Mouse (Mus musculus) left cerebral cortex, adult 2 months (tissue): ENCODE measurements around the gene Bcl2l12. TPM values are rescaled to one million over a fixed set of nuclear protein-coding genes. Genes with fewer than 3 reads are reported as not detected.

Experiments
- DNase-seq, 2 experiments: peaks; one replicate each; pipeline ENCODE4 v3.0.0; 2021 to 2022; ENCODE audit warnings: low spot score in 2 of 2, mixed read lengths in 1 of 2; ENCODE audit errors: extremely low spot score in 1 of 2
- H3K27ac ChIP-seq: fragments of 200-600 bp; 2 replicates; pipeline ENCODE4 v1.8.1; 2022
- H3K4me3 ChIP-seq: fragments of 200-600 bp; 2 replicates; pipeline ENCODE4 v1.8.1; 2022
- CTCF ChIP-seq: fragments of 200-600 bp; IDR thresholded peaks from 2 replicates; pipeline ENCODE4 v1.8.1; 2022; ENCODE audit warnings: antibody characterized with exemption, mild to moderate bottlenecking, moderate library complexity
- intact Hi-C: fragments of 180-260 bp; cut with DNase I; formaldehyde crosslinking; loops from one replicate; pipeline ENCODE4 v1.15.1; 2025
- total RNA-seq, 2 experiments: library from RNA; stranded (reverse); gene quantifications; 2 replicates each; pipeline ENCODE4 v1.2.3; 2021

Gene Bcl2l12
- total RNA-seq, 2 experiments from 2014 or later = 3.0 to 3.8 TPM

DNA sequence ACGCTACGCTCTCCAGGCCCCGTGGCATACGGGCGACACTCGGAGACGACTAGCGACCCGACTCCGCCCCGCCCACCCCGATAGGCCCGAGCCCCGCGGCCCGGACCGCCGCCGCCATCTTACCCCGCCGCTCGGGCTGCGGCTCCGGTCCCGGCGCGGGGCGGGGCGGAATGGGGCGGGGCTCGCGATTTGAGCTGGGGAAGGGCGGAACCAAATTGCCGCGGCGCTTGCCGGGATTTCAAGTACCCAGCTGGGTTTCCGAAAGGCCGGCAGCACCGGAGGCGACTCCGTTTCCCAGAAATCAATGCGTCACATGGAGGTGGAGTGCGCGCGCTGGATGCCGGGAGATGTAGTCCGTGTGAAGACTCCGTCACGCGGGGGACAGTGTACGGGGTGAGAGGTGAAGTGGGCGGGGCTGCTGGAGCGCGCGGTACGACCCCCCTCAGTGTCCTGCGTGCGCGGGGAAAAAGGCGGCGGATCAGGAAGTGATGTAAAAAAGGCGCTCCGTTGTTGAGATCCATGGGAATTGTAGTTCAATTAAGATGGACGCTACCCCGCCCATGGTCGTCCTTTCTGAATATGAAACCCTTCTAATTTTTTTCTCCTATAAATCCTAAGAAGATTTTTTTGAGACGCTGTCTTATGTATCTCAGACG lies 17.6 kb upstream of the Bcl2l12 start, which contains the start of gene Scaf1:
Scaf1 (minus strand) TSS at position 407 of the 656 bp plus-strand sequence.
- intact Hi-C loops = loop anchor here (2.0 kb wide), 2 partner anchors 17 to 37 kb away; partner anchors contain the start of genes Bcl2l12 and Prr12
- TF ChIP-seq CTCF = no peak
- H3K4me3 ChIP-seq = peak within 1 kb of the TSS; percentile 69
- H3K27ac ChIP-seq = peak within 1 kb of the TSS; percentile 89
- peak; percentile 99 to 100 for DNase-seq

DNA sequence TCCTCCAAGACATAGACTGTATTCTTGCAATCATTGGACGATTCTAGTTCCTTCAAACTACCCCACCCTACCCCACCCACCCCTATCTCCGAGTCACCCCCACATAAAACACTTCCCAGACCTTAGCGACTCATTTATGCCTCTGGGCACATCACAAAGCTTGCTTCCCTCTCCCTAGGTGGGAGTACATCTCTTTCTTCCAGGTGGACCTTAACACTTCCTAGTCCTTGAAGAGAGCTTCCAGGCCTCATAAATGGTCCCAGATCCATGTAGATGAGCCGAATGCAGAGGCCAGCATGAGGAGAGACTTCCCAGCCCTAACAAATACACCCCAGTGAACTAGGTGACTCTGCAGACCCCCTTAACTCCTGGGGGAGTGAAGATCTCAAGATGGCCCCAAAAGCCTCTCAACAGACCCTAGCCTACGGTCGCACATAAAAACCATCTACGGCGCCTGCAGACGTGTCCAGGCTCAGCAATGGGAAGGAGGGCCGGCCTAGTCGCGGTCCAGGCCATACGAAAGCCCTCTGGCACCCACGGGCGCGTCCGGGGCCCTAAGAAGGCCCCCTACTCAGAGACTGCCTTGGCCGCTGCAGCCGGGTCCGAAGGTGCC lies 16.9 kb upstream of the Bcl2l12 start:
- intact Hi-C loops = loop anchor here (2.0 kb wide), 1 partner anchor 17 kb away; the partner anchor contains the start of gene Bcl2l12
- DNase-seq = no peak
- Histone ChIP-seq H3K27ac (peak overlapping the region; percentile 84), H3K4me3 (peak overlapping the region; percentile 69)
- no peak for TF ChIP-seq CTCF

DNA sequence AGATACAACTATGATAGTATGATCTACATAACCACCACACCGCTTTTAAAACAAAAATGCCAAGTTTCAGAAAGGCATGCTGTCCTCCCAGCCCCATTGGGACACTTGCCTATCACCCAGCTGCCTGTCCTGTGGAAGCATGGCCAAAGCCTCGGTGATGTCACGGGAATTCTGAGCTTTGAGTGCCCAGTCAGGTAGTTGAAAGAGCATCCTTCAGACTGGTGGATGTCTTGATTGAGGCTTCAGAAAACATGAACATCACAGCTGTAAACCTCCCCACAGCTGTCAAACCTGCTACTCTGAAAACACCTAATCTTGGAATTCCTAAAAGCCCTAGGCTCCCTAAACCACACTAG lies 15.6 kb upstream of the Bcl2l12 start:
- intact Hi-C loops = loop anchor here (2.0 kb wide), 1 partner anchor 15 kb away; the partner anchor contains the start of gene Bcl2l12
- Histone ChIP-seq H3K4me3 (no peak overlapping the region), H3K27ac (no peak overlapping the region)
- no peak for TF ChIP-seq CTCF
- DNase-seq = no peak

DNA sequence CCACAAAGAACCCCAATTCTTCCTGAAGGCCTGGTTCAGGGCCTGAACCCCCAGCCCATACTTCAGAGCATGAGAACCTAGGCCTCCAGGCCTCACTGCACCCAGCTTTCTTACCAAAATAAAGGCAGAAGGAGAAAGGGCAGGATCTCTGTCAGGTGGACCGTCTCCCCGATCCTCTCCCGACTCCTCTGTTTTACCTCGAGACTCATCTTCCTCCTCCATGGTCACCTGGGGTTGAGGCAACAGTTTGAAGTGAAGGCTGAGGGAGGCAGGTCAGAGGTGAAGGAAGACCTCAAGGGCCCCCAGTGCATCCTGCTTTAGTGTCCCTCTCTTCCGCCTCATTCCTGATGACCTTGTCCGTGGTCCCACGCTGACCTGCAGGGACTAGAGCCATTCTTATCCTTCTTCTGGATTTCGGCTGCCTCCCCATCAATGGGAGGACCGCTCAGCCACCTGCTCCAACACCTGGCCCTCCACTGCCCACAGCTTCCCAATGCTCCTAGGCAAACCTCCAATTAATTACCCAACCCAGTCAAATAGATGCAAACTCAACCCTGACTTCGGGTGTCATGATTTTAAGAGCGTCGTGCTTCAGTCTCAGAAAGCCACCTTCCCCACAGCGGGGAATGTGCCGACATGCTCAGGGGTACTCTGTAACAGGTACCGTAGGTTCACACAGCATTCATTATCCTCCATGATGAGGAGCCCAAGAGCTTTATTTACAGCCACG lies 15.0 kb upstream of the Bcl2l12 start:
- intact Hi-C loops = loop anchor here (2.0 kb wide), 1 partner anchor 15 kb away; the partner anchor contains the start of gene Bcl2l12
- Histone ChIP-seq H3K4me3 (no peak overlapping the region), H3K27ac (no peak overlapping the region)
- no peak for TF ChIP-seq CTCF
- DNase-seq = no peak

DNA sequence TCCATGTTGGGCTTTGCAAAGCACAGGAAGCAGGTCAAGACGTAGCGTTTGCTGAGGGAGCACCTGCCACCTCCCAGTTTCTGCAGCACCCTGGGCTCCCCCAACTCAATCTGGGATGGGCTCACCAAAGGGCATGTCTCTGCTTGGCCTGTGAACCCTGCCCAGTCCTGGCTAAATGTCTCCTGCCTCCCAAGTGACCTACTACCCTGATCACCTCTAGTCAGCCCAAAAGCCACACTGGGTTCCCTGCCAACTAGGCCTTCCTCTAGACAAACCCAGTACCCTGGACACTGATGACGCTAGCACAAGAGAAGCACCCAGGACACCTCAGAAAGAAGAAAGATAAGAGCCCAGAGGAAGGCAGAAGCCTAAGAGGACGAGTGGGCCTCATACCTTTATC lies 14.3 kb upstream of the Bcl2l12 start:
- intact Hi-C loops = no loop called here
- no peak for DNase-seq

DNA sequence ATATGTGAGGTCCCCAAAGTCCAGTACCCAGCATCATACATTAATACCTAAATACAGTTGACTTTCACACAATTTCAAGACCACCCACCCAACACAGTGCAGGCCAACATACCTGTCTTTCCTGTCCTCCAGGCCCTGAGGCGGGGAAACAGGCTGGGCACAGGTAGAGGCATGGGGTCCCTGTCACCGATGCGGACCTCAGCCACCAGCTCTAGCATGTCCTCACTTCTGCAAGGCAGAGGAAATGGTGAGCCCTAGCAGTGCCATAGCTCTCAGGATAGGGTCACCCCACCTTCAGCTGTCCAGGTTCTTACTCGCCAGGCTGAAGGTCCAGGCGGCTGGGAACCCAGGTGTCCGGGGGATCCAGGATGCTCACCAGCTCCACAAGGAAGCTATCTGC lies 13.5 kb upstream of the Bcl2l12 start:
- no peak for TF ChIP-seq CTCF
- no peak overlapping the region for H3K4me3 ChIP-seq
- intact Hi-C loops = no loop called here
- DNase-seq = no peak
- H3K27ac ChIP-seq = no peak overlapping the region

More for the DNA sequence above, 14.3 kb upstream of the Bcl2l12 start:
- Histone ChIP-seq H3K4me3 (no peak overlapping the region), H3K27ac (no peak overlapping the region)
- TF ChIP-seq CTCF = no peak

DNA sequence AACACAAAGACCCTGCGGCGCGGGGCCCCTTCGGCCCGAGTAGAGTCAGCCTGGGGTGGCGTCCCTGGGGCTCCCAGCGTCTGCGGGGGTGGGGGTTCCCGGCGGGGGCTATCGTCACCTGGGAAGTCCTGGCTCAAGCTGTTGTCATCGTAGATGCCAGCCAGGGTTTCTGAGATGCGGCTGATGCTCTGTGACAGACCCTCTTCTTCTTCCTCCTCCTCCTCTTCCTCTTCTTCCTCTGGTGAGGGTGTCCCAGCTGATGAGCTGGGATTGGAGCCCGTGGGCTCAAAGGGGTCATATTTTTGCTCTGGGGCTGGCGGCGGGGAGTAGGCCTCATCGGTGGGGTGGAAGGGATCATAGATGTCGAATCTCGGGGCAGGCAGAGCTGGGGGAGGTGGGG lies 9.9 kb upstream of the Bcl2l12 start:
- H3K4me3 ChIP-seq = no peak overlapping the region
- no peak for DNase-seq
- no peak for TF ChIP-seq CTCF
- no peak overlapping the region for H3K27ac ChIP-seq
- intact Hi-C loops = no loop called here

DNA sequence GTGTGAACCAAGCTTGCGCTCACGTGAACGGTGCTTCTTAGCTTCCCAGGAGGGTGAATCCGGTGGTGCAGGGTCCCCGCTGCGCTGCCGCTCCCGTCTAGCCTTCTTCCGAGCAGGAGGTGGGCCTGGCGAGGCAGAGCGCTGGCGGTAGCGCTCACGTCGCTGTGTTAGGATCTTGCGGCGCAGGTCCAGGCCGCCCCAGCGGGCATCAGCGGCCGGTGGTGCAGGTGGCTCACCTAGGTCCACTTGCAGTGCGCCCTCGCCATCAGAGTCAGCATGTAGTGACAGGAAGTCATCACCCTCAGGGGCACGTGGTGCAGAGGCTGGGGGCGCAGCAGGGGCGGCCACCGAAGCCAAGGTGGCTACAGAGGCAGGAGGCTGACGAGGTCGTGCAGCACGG lies 9.3 kb upstream of the Bcl2l12 start:
- intact Hi-C loops = no loop called here
- no peak for TF ChIP-seq CTCF
- Histone ChIP-seq H3K27ac (no peak overlapping the region), H3K4me3 (no peak overlapping the region)
- DNase-seq = no peak

DNA sequence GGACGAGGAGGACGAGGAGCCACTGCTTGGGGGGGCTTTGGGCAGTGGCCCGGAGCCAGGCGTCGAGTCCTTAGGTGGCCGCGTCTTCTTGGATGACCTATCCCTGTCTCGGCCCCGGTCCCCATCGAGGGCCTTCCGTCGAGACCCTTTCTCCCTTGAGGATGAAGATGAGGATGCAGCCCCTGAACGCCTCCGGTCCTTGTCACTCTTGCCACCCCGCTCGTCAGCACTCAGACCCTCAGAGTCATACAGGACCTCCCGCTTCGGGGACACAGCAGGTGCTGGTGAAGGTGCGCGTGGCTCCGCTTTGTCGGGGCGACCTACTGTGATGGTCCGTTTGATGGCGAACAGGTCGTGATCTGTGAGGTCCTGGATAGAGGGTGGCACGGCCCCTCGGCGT lies 8.6 kb upstream of the Bcl2l12 start:
- no peak overlapping the region for H3K4me3 ChIP-seq
- intact Hi-C loops = no loop called here
- TF ChIP-seq CTCF = no peak

DNA sequence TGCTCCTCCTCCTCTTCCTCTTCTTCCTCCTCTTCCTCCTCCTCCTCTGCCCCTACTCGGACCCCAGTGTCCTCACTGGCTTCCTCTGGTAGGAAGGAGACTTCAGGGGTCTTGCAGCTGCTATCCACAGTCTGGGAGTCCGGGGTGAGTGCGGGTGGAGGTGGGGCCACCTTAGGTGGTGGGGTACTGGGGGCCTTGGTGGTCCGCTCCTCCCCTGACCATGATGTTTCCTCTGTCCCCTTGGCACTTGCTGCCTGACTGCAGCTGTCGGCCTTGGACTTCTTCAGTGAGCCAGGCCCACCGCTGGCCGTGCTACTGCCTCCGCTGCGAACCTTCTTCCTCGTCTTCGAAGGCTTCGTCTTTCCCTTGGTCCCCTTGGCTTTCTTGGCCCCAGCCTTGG lies 8.0 kb upstream of the Bcl2l12 start:
- DNase-seq = no peak
- intact Hi-C loops = no loop called here
- no peak overlapping the region for H3K27ac ChIP-seq
- H3K4me3 ChIP-seq = no peak overlapping the region
- TF ChIP-seq CTCF = no peak

More for the DNA sequence above, 8.6 kb upstream of the Bcl2l12 start:
- no peak overlapping the region for H3K27ac ChIP-seq
- DNase-seq = no peak

DNA sequence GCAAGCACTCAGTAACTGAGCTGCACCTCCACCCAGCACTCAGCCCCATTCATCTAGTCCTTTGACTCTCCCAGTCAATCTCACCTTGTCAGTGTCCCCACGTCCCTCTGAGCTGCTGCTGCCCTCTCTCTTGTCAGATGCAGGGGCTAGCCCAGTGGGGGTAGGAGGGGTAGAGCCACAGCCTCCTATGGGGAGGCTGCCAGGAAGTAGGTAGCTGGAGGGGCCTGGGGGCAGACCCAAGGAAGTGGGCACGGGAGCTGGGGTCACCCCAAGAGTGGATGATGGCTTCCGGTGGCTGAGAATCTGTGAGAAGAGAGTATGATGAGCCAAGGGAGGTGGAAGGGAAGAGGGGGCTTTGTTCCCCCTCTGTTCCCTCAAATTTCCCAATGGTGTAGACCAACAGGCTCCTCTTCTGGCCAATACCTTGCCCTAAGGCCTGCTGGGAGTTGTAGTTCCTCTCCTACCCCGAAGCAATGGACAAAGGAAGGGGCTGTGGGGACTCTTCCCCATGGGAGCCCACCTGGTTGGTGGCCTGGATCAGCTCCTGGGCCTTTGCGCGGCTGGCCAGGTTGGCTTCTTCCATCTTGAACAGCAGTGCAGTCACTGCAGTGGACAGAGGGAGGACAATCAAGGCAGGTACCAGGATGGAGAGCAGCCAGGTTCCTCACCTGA lies 6.9 kb upstream of the Bcl2l12 start:
- H3K4me3 ChIP-seq = no peak overlapping the region
- no peak for TF ChIP-seq CTCF
- DNase-seq = no peak
- intact Hi-C loops = no loop called here
- H3K27ac ChIP-seq = no peak overlapping the region

DNA sequence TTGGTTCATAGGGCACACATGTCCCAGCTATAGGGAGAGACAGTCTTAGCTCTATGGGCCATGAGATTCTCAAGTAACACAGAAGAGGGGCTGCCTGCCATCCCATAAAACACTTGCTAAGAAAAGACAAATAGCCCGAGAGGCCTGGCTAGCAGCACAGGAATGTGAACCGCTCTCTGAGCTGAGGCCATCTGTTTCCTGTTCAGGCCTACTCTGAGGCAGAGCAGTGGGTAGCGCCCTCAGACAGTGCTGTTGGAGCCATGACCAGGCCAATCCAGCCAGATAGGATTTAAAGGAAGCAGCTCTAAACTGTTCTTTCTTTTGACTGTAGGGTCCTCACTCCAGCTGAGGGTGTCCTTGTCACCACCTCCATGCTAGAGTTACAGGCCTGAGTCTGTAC lies 6.0 kb upstream of the Bcl2l12 start:
- no peak for TF ChIP-seq CTCF
- H3K27ac ChIP-seq = no peak overlapping the region
- H3K4me3 ChIP-seq = no peak overlapping the region
- DNase-seq = no peak
- intact Hi-C loops = no loop called here
